Mouse (Mus musculus): Measurements from ENCODE around the gene Rad18.

The Rad18 gene

GRCm38 (mm10) chr6:112684065-112684464 is 12.4 kb downstream of the Rad18 start:
- in situ Hi-C loops (cut with MboI) = no loop called here

GRCm38 (mm10) chr6:112632071-112632470 is 64.4 kb downstream of the Rad18 start:
- in situ Hi-C loops (cut with MboI) = no loop called here

GRCm38 (mm10) chr6:112630291-112630690 is 66.2 kb downstream of the Rad18 start:
- in situ Hi-C loops (cut with MboI) = no loop called here

- in situ Hi-C loops (cut with MboI) = no loop called here
Observed at GRCm38 (mm10) chr6:112628301-112628700, 68.2 kb downstream of the Rad18 start.

GRCm38 (mm10) chr6:112622321-112622720 is 74.2 kb downstream of the Rad18 start:
- in situ Hi-C loops (cut with MboI) = no loop called here

- in situ Hi-C loops (cut with MboI) = no loop called here
Observed at GRCm38 (mm10) chr6:112620027-112620426, 76.5 kb downstream of the Rad18 start.

GRCm38 (mm10) chr6:112617728-112618318 is 78.7 kb downstream of the Rad18 start:
- in situ Hi-C loops (cut with MboI) = no loop called here

GRCm38 (mm10) chr6:112609027-112609426 is 87.5 kb downstream of the Rad18 start:
- in situ Hi-C loops (cut with MboI) = no loop called here

- in situ Hi-C loops (cut with MboI) = no loop called here
Observed at GRCm38 (mm10) chr6:112603866-112604265, 92.6 kb downstream of the Rad18 start.

GRCm38 (mm10) chr6:112594971-112595370 is 101.5 kb downstream of the Rad18 start:
- in situ Hi-C loops (cut with MboI) = no loop called here

GRCm38 (mm10) chr6:112587912-112588311 is 108.6 kb downstream of the Rad18 start:
- in situ Hi-C loops (cut with MboI) = no loop called here

- in situ Hi-C loops (cut with MboI) = no loop called here
Observed at GRCm38 (mm10) chr6:112586999-112587398, 109.5 kb downstream of the Rad18 start.

GRCm38 (mm10) chr6:112584961-112585360 is 111.5 kb downstream of the Rad18 start:
- in situ Hi-C loops (cut with MboI) = no loop called here

- in situ Hi-C loops (cut with MboI) = no loop called here
Observed at GRCm38 (mm10) chr6:112582022-112582421, 114.5 kb downstream of the Rad18 start.

GRCm38 (mm10) chr6:112577198-112577597 is 119.3 kb downstream of the Rad18 start:
- in situ Hi-C loops (cut with MboI) = no loop called here

- in situ Hi-C loops (cut with MboI) = no loop called here
Observed at GRCm38 (mm10) chr6:112574558-112574957, 121.9 kb downstream of the Rad18 start.

- in situ Hi-C loops (cut with MboI) = no loop called here
Observed at GRCm38 (mm10) chr6:112570413-112570812, 126.1 kb downstream of the Rad18 start.

All from mature B cell (primary cell).